Mouse (Mus musculus) spleen, adult 2 months (tissue): ENCODE measurements at regions not wholly inside any gene's neighbourhood (a gene's known extent, or its start where the extent isn't known, plus 50 kb on each side); places are given as distances from the start of the nearest gene placed in this dataset.

Experiments
- CTCF ChIP-seq: fragments of 200-500 bp; IDR thresholded peaks from 2 replicates; pipeline ENCODE4 v1.5.1; 2011; ENCODE audit warnings: mild to moderate bottlenecking, inconsistent platforms; ENCODE audit not compliant: insufficient read depth, insufficient read length, insufficient replicate concordance; ENCODE audit errors: extremely low read depth
- POLR2A ChIP-seq: fragments of 200-500 bp; IDR thresholded peaks from 2 replicates; pipeline ENCODE4 v1.6.1; 2011; ENCODE audit warnings: low read depth, low read length, inconsistent platforms

GRCm38 (mm10) chrX:93097551-93097950, 188.7 kb upstream of the Arx start:
- no peak for TF ChIP-seq POLR2A
- no peak for TF ChIP-seq CTCF
